Mouse (Mus musculus) heart, embryonic 14.5 days (tissue): ENCODE results near the gene Thra. TPM values are rescaled to one million over a fixed set of nuclear protein-coding genes. Genes with fewer than 3 reads are reported as not detected.
A peak's percentile ranks its signal among the peaks of the same experiment; 100 is the strongest.

Source experiments
- ATAC-seq: fragments of 200-750 bp; cut with Nextera tagmentation; 2 replicates; pipeline ENCODE4 v1.8.0; 2017; ENCODE audit warnings: low read depth, moderate TSS enrichment; ENCODE audit not compliant: insufficient number of reproducible peaks, insufficient read depth, low FRiP score
- H3K27ac ChIP-seq, 2 experiments: fragments of 200-500 bp in 1 of 2; fragments of 300-500 bp in 1 of 2; sonication (generic) in 1 of 2; replicated peaks in 1 of 2; 2 replicates each; pipeline ENCODE4 v1.5.1; 2012 to 2014; ENCODE audit warnings: low read depth in 2 of 2, low read length in 2 of 2, control low read depth in 1 of 2, mild to moderate bottlenecking in 1 of 2, mixed read lengths in 1 of 2; ENCODE audit not compliant: control insufficient read depth in 1 of 2, insufficient read depth in 1 of 2
- H3K27me3 ChIP-seq: fragments of 300-500 bp; sonication (generic); 2 replicates; pipeline ENCODE4 v1.6.1; 2014; ENCODE audit warnings: mild to moderate bottlenecking, low read length, control low read depth; ENCODE audit not compliant: control insufficient read depth, insufficient read depth
- H3K36me3 ChIP-seq: fragments of 300-500 bp; sonication (generic); 2 replicates; pipeline ENCODE4 v1.6.1; 2014; ENCODE audit warnings: mild to moderate bottlenecking, control low read depth, low read length, mixed read lengths; ENCODE audit not compliant: control insufficient read depth, insufficient read depth
- H3K4me1 ChIP-seq, 2 experiments: fragments of 200-500 bp in 1 of 2; fragments of 300-500 bp in 1 of 2; sonication (generic) in 1 of 2; 2 replicates each; pipeline ENCODE4 v1.6.1; 2012 to 2014; ENCODE audit warnings: low read length in 2 of 2, control low read depth in 1 of 2, mixed read lengths in 1 of 2; ENCODE audit not compliant: control insufficient read depth in 2 of 2, insufficient read depth in 2 of 2
- H3K4me2 ChIP-seq: fragments of 300-500 bp; sonication (generic); 2 replicates; pipeline ENCODE4 v1.6.1; 2014; ENCODE audit warnings: mild to moderate bottlenecking, low read length
- H3K4me3 ChIP-seq, 2 experiments: fragments of 200-500 bp in 1 of 2; fragments of 300-500 bp in 1 of 2; sonication (generic) in 1 of 2; 2 replicates each; pipeline ENCODE4 v1.5.1; 2012 to 2014; ENCODE audit warnings: low read length in 2 of 2, mild to moderate bottlenecking in 2 of 2, control low read depth in 1 of 2, low read depth in 1 of 2, moderate library complexity in 1 of 2; ENCODE audit not compliant: control insufficient read depth in 1 of 2, insufficient read depth in 1 of 2
- H3K9ac ChIP-seq: fragments of 300-500 bp; sonication (generic); 2 replicates; pipeline ENCODE4 v1.6.1; 2014; ENCODE audit warnings: mild to moderate bottlenecking, low read length
- H3K9me3 ChIP-seq: fragments of 300-500 bp; sonication (generic); 2 replicates; pipeline ENCODE4 v1.6.1; 2016; ENCODE audit warnings: low read length, control low read depth; ENCODE audit not compliant: control insufficient read depth
- whole genome bisulfite sequencing: fragments of 180-500 bp; shearing (Covaris S2); extraction: QIAGEN DNeasy Blood & Tissue Kit; methylation state at CpG from one replicate; pipeline ENCODE4 v1.1.7; 2014; 5-methylcytosine and 5-hydroxymethylcytosine counted together
- polyA plus RNA-seq: library from polyadenylated mRNA; unstranded; fragments of >200 nt; fragmentation: Nextera tagmentation; extraction: Ambion mirVana; gene quantifications from 2 replicates; pipeline ENCODE4 v1.2.1, GENCODE M21; 2014

Gene Thra
- polyA plus RNA-seq, 1 experiment from 2014 or later, result 55.6 TPM

GRCm38 (mm10) chr11:98785772-98786281 lies 45.4 kb downstream of the Thra start:
- no peaks in the 10 kb centered on the region for H3K27me3 ChIP-seq
- H3K4me3 ChIP-seq, result peak overlapping the region; percentile 1 to 9; a peak in 2 of 4 replicates
- peaks cover 53 to 65% of the 10 kb centered on the region in 2 experiments for H3K4me1 ChIP-seq
- peak overlapping the region; percentile 59 for H3K4me2 ChIP-seq
- no peaks in the 10 kb centered on the region for H3K9me3 ChIP-seq
- peak overlapping the region; percentile 70 for H3K9ac ChIP-seq
- no peaks in the 10 kb centered on the region for H3K36me3 ChIP-seq
- peak overlapping the region; percentile 90 to 98 for H3K27ac ChIP-seq
- 3% methylated on average over 12 of the region's 12 CpGs for WGBS
- ATAC-seq, result no peak

- peak; percentile 77 for ATAC-seq
- Histone ChIP-seq H3K36me3 (no peaks in the 10 kb centered on the region), H3K4me3 (peak overlapping the region; percentile 1 to 9; a peak in 2 of 4 replicates), H3K4me1 (peaks cover 53 to 63% of the 10 kb centered on the region in 2 experiments), H3K9me3 (no peaks in the 10 kb centered on the region), H3K9ac (peak overlapping the region; percentile 70), H3K27me3 (no peaks in the 10 kb centered on the region), H3K27ac (peak overlapping the region; percentile 92 to 98), H3K4me2 (peak overlapping the region; percentile 59)
- under 1% methylated on average over 14 of the region's 15 CpGs for WGBS
Observed at GRCm38 (mm10) chr11:98786359-98787214, 46.1 kb downstream of the Thra start.

DNA sequence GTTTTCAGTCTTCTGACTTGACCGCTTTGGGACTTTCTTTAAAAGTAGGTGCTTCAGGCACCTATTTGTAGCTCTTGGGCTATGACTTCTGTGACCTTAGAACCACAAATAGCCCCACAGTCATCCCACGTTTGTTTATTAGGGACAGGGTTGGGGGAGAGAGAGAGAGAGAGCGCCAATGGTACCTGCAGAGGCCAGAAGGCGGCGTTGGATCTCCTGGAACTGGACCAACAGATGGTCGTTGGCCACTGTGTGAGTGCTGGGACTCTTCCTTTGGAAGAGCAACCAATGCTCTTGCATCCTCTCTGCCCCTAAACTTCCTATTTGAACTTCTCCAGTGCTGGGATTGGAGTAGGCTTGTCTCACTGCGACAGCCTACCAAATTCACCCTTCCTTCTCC lies 46.8 kb downstream of the Thra start:
- no peaks in the 10 kb centered on the region for H3K36me3 ChIP-seq
- H3K9ac ChIP-seq, result peak overlapping the region; percentile 54; the same call in 1 of the 2 replicates
- ATAC-seq, result no peak
- no peaks in the 10 kb centered on the region for H3K27me3 ChIP-seq
- H3K4me2 ChIP-seq, result peak overlapping the region; percentile 59
- H3K4me1 ChIP-seq, result peaks cover 48 to 57% of the 10 kb centered on the region in 2 experiments
- 18% methylated on average over 7 of the region's 7 CpGs for WGBS
- peak overlapping the region; percentile 92 to 98 for H3K27ac ChIP-seq
- no peaks in the 10 kb centered on the region for H3K9me3 ChIP-seq
- no peak overlapping the region for H3K4me3 ChIP-seq

DNA sequence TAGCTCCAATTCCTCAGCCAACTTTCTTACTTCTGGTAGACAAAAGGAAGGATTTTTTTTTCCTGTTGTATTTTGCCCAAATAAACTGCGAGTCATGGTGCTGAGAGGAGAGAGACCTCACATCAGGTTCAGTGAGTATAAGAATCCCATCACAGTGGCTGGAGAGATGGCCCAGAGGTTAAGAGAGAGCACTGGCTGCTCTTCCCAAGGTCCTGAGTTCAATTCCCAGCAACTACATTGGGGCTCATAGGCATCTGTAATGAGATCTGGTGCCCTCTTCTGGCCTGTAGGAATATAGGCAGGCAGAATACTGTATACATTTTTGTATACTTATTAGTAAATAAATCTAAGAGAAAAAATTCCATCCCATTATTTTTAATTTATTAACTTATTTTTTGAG lies 47.3 kb downstream of the Thra start:
- peak overlapping the region; percentile 54; the same call in 1 of the 2 replicates for H3K9ac ChIP-seq
- H3K4me2 ChIP-seq, result peak overlapping the region; percentile 59
- no peaks in the 10 kb centered on the region for H3K27me3 ChIP-seq
- no peak overlapping the region for H3K4me3 ChIP-seq
- no peaks in the 10 kb centered on the region for H3K36me3 ChIP-seq
- H3K27ac ChIP-seq, result peak overlapping the region; percentile 92 to 98
- 88% methylated on average over 1 of the region's 1 CpGs for WGBS
- H3K4me1 ChIP-seq, result peaks cover 44 to 52% of the 10 kb centered on the region in 2 experiments
- H3K9me3 ChIP-seq, result no peaks in the 10 kb centered on the region
- ATAC-seq, result no peak

DNA sequence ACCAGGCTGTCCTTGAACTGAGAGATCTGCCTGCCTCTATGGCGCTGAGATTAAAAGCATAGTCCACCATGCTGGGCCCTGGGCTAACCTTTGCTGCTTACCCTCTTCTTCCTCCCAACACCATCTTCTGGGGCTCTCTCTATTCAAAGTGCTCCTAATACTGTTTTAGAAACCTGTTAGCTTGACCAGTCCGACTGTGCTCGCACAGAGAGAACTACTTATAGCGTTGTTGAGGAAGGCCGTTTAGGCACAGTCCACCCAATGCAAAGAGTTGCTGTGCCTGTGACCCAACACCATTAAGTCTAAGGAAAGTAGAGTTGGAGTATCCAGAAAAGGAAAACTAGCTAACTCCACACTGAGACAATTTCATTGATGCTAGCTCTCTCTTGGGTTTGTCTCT lies 47.7 kb downstream of the Thra start:
- no peaks in the 10 kb centered on the region for H3K36me3 ChIP-seq
- no peak for ATAC-seq
- WGBS, result 86% methylated on average over 5 of the region's 5 CpGs
- no peak overlapping the region for H3K4me3 ChIP-seq
- peak overlapping the region; percentile 92 to 98 for H3K27ac ChIP-seq
- H3K9me3 ChIP-seq, result no peaks in the 10 kb centered on the region
- no peaks in the 10 kb centered on the region for H3K27me3 ChIP-seq
- peaks cover 39 to 48% of the 10 kb centered on the region in 2 experiments for H3K4me1 ChIP-seq
- peak overlapping the region; percentile 32; the same call in 1 of the 2 replicates for H3K9ac ChIP-seq
- 0 out of 2 replicates have a peak overlapping the region, but pooled peaks have one; percentile 84 for H3K4me2 ChIP-seq

GRCm38 (mm10) chr11:98788550-98789218 lies 48.2 kb downstream of the Thra start:
- peak overlapping the region; percentile 84 for H3K4me2 ChIP-seq
- ATAC-seq, result peak; percentile 68
- no peaks in the 10 kb centered on the region for H3K36me3 ChIP-seq
- peak overlapping the region; percentile 50 to 66 for H3K4me3 ChIP-seq
- H3K27me3 ChIP-seq, result no peaks in the 10 kb centered on the region
- H3K9ac ChIP-seq, result peak overlapping the region; percentile 78
- H3K9me3 ChIP-seq, result no peaks in the 10 kb centered on the region
- H3K27ac ChIP-seq, result peak overlapping the region; percentile 92 to 98
- H3K4me1 ChIP-seq, result peaks cover 34 to 45% of the 10 kb centered on the region in 2 experiments
- 10% methylated on average over 18 of the region's 18 CpGs for WGBS

DNA sequence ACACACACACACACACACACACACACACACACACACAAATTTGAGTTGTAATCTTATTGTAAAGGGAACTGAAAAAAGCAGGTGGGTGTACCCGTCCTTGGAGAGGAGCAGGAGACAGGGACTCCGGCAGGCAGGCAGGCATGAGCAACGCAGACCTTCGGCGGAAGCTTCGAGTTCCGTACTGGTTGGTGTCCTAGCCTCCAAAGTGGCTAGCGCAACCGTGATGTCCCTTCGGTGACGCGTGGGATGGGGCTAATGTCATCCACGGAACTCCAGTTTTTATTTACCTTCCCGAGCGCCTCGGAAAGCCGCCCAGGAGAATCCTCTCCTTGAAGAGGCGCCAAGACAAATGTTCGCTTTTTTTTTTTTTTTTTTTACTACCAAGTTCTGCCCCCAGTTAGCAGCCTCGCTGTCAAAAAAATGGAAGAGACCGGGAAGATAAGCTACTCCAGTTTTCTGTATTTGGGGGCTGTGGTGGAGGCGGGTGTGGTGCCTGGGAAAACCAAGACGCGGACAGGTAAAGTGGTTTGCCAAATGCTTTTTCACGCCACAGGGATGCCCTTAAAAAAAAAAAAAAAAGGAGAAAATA lies 48.9 kb downstream of the Thra start:
- Histone ChIP-seq H3K27me3 (no peaks in the 10 kb centered on the region), H3K9ac (peak overlapping the region; percentile 78), H3K4me1 (peaks cover 28 to 42% of the 10 kb centered on the region in 2 experiments), H3K27ac (peak overlapping the region; percentile 83 to 98), H3K9me3 (no peaks in the 10 kb centered on the region), H3K4me2 (peak overlapping the region; percentile 84), H3K36me3 (no peaks in the 10 kb centered on the region), H3K4me3 (peak overlapping the region; percentile 50 to 66)
- WGBS, result 1% methylated on average over 25 of the region's 25 CpGs
- no peak for ATAC-seq
